Mouse (Mus musculus): ENCODE measurements around the gene Slc25a33.

Gene Slc25a33

DNA sequence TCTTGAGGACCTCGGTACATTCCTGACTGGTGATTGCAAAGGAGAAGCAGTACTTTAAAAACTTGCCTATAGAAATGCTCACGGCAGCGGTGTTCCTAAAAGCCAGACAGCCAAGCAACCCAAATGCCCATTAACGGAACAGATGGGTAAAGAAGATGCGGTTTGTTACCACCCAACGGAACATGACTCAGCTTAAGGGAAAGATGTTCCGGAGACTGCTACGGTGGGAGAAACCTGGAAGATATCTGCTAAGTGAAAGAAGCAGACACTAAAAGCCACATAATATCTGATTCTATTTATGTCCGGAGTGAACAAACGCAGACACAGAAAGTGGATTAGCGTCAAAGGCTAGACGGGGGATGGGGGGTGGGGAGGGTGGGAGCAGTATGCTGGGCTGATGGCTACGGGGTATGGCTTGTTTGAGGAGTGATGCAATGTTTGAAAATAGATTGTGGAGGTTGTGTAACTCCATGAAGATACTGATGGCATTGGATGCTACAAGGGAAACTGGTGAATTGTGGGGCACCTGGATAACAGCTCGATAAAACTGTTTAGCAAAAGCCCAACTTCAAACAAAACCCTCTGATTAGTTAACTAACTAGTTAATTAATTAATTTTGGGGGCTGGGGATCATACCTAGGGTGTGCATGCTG lies 22.6 kb upstream of the Slc25a33 start:
- in situ Hi-C loops (cut with MboI, MseI), result no loop called here

DNA sequence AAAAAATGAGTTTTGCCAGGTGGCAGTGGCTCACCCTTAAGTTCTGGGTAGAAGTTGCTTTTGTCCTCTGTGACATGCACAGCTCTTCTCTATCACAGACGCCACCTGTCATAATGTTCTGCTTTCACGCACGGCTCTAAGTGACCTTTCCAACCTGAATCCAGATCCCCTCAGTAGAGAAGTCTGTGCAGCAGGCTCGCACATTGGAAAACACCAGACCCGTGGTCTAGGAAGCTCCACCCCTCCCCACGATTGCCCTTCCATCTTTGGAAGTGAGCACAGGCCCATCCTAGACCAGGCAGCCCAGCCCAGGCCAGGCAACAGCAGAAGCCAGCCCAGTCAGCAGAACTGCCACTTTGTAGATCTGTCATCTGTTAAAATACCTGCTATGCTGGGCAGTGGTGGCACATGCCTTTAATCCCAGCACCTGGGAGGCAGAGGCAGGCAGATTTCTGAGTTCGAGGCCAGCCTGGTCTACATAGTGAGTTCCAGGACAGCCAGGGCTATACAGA lies 20.9 kb upstream of the Slc25a33 start:
- in situ Hi-C loops (cut with MboI, MseI), result no loop called here

- in situ Hi-C loops (cut with MboI, MseI), result no loop called here
Measured at GRCm38 (mm10) chr4:149794010-149794338, 19.9 kb upstream of the Slc25a33 start.

GRCm38 (mm10) chr4:149793156-149794009 lies 19.3 kb upstream of the Slc25a33 start:
- in situ Hi-C loops (cut with MboI, MseI), result no loop called here

DNA sequence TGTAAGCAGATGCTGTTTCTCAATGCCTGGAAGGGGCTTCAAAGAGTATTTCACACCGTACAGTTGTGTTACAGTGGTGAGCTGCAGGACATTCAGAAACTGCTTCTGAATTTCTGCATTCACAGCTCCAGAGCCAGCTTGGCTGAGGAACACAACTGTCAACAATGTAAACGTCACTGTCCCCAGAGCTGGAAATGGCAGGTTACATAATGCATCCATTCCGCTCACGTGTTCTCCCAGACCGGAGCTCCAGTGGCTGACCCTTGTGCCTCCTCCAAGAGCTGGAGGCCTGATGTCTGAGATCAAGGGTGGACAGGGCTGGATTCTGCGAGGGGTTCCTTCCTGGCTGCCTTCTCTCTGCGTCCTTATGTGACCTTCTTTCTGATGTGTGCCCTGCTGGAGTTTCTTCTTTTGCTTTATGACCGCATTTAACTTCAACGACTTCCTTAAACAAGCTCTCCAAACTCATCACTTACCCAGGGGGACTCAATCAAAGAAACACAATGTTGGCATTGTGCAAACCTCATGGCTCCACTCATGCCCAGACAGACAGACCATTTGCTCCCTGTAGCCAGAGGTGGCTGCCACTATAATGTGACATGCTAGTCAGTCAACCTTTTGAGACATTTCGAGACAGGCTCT lies 18.2 kb upstream of the Slc25a33 start:
- in situ Hi-C loops (cut with MboI, MseI), result no loop called here

DNA sequence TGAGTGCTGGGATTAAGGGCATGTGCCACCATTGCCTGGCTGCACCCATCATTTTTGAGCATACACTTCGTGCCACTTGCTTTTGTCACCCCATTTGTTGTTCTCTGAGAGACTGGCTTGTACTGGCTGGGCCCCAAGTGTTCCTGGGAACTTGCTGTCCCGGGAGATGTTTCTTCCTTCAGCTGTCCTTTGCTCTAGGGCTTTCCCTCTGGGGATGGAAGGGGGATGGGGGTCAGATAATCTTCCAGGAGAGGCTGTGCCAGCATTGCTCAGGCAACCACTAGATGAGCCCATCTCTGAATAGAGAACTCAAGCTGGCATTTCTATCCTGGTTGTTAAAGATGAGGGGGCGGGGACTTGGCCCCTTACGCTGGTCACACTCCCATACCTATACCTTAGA lies 17.4 kb upstream of the Slc25a33 start:
- in situ Hi-C loops (cut with MboI, MseI), result no loop called here

DNA sequence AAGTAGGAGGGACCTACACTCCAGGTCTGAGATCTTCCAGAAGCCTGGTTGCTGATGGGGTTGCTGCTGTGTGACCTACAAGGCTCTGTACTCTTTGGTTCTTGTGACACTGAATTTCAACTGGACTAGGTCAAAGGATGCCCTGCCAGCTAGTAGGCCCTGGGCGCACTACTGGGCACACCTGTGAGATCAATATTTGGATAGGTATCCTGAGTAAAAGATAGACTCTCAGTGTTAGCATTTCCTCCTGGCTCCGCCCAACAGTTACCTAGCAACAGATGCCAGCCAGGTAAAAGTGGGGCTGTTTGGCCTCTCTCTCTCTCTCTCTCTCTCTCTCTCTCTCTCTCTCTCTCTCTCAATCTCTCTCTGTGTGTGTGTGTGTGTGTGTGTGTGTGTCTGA lies 16.9 kb upstream of the Slc25a33 start:
- in situ Hi-C loops (cut with MboI, MseI), result no loop called here

DNA sequence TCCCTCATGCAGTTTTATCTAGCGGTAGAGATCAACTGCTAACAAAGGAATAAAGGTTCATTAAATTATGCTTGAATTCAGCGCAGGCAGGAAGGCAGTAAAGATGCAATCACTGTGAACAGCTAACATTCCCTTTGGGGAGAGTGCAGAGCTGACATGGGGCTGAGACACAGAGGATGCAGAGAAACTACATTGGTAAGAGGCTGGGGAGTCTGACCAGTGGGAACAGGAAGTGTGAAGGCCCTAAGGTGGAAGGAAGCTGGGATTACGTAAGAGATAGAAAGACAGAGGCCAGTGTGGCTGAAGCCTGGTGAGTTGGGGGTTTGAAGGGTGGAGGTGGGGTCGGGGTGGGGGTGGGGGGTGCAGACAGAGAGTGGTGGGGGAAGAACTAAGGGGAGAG lies 16.5 kb upstream of the Slc25a33 start:
- in situ Hi-C loops (cut with MboI, MseI), result no loop called here

DNA sequence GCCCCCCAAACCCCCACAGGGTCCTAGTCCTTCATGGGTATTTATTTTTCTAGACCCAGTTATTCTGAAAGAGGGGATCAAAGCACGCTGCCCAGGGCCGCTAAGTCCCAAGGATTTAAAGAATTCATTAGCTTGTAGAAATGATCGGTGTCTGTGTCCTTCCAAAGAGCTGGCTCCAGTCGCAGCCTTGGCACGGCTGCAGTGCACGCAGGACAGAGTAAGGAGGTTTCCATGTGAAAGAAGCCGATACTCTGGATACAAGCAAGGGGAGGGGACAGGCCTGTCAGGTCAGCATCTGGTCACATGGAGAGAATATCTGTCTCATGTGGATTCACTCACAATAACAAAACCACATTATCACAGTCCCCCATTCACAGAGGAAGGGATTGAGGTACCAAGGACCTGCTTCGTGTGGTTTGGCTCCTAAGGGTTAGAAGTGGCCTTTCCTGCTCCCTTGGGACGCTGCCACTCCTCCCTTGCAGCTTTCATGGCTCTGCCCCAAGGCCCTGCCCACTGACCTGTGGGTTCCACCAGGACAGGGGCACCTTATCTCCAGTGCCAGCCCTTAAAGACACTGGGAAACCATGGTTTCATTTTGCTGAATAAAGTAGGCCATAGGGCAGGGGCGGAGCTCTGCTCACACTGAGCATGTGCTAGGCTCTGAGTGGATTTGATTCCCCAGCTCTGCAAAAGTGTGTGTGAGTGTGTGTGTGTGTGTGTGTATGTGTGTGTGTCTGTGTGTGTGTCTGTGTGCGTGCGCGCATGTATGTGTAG lies 15.5 kb upstream of the Slc25a33 start:
- in situ Hi-C loops (cut with MboI, MseI), result no loop called here

DNA sequence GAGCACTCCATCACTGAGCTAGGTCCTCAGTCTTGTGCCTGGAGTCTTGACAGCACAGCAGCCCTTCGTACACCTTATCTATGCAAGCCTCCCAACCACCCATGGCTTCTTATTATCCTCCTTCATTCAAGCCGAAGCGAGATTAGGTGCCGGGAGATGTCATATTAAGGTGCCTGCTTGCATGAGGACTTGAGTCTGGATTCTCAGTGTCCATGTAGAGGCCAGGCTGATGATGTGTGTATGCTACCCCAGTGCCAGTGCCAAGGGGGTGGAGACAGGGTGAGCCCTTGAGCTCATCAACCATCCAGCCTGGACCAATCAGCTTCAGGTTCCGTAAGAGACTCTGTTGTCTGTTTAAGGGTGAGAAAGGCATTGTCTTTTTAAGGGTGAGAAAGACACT lies 10.8 kb upstream of the Slc25a33 start:
- in situ Hi-C loops (cut with MboI, MseI), result no loop called here

GRCm38 (mm10) chr4:149784371-149784770 lies 10.3 kb upstream of the Slc25a33 start:
- in situ Hi-C loops (cut with MboI, MseI), result no loop called here

DNA sequence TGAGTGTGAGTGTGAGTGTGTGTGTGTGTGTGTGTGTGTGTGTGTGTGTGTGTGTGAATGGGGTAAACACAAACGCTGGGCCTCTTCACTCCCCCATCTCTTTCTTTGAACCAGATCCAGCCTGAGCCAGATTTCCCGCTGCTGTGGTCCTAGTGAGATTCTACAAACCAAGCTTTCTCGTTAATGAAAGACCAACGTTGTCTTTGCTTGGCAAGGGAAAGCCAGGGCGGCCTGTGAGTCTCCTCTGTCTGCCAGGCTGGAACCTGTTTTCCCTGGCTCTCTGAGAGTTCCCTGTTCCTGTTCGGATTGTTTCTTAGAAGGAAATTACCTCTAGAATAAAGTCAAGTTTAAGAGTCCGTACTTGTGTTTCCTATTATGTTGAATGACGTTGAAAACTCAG lies 8.9 kb upstream of the Slc25a33 start:
- in situ Hi-C loops (cut with MboI, MseI), result no loop called here

GRCm38 (mm10) chr4:149780565-149781356 lies 6.7 kb upstream of the Slc25a33 start:
- in situ Hi-C loops (cut with MboI, MseI), result no loop called here

DNA sequence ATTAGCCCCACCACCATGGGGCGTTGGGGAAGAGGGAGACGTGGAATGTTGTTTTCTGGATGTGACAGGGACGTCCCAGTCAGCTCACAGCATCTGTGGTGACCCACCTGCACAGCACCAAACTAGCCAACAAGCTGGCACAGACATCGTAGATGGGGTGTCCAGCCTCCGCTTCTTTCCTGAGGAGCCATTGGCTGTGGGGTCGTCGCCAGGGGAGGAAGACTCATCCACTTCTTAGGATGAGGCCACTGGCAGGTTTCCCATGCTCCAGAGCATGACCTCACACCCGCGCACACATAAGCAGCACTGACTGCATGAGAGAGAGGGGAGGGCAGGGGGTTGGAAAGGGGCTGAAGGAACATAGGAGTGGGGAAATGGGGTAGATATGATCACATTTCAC lies 5.9 kb upstream of the Slc25a33 start:
- in situ Hi-C loops (cut with MboI, MseI), result no loop called here

DNA sequence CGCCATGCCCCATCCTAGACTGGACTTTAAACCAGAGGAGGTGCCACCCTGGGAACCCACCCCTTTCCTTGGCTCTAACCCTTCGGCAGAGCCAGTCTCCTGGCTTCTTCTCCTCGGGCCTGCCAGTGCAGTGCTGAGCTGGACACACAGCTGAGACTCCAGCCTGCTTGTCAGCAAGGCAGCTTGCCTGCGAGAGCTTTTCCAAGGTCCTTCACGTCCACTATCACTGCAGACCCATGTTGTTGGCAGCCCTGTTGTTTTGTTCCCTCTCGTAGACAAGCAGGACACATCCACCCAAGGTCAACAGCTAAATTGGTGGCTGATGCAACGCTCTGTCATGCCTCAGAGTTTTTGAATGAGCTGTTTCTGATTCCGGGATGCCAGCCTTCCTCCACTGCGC lies 3.0 kb upstream of the Slc25a33 start:
- in situ Hi-C loops (cut with MboI, MseI), result no loop called here

DNA sequence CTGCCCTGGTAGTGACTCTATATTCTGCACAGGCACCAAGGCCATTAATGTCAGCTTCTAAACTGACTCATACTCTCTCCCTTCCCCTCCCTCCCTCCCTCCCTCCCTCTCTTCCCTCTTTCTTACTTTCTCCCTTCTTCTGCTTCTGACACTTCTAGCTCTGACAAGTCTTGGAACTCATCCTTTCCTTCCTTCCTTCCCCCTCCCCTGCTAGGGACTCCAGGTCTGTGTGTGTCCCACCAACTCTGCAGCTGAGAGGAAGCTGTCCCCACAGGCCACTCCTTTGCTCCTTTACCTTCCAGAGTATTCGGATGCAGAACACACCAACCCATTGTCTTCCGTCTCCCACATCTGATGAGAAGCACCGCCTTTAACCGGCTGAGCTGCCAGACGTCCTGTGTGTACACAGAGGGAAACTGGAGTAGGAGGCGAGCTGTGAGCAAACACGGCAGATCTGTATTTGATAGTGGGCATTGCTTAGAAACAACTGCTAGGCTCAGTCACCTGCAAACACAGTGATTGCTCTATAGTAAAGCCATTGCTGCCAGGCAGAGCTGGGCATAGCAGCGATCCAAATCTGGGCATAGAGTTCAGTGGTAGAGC lies 1.8 kb upstream of the Slc25a33 start:
- in situ Hi-C loops (cut with MboI, MseI), result no loop called here

GRCm38 (mm10) chr4:149775330-149775729 lies 1.3 kb upstream of the Slc25a33 start:
- in situ Hi-C loops (cut with MboI, MseI), result no loop called here

DNA sequence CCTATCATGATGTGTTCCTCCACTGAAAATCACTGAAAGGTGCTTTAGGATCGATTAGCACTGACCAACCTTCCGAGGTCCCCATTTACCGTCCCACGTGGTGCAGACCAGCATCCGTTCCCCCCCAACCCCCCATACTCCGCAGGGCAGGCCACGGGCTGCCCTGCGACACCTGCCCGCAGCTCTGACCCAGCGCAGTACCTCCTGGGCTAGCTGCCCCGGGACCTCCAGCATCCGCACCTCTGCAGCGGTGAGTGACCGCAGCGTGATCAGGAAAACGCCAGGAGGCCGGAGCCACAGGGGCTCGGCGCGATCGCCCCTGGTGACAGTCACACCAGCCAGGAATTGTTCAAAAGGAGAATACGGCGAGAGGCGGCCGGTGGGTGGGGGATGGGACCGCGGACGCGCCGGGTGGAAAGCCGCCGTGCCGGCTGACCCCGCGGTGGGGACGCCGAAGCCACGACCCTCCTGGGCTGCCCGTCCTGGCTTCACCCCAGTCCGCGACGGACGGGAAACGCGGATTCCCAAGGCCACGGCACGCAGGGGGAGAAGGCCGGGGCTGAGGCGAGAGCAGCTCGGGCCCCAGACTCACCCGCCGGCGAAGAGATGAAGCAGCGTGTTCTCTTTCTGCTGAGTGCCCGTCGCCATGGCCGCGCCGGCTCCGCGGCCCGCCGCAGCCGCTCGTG lies 526 bp downstream of the Slc25a33 start:
- in situ Hi-C loops (cut with MboI, MseI), result no loop called here

GRCm38 (mm10) chr4:149772394-149772793 lies 1.7 kb downstream of the Slc25a33 start:
- in situ Hi-C loops (cut with MboI, MseI), result no loop called here

- in situ Hi-C loops (cut with MboI, MseI), result no loop called here
Measured at GRCm38 (mm10) chr4:149765201-149765600, 8.9 kb downstream of the Slc25a33 start.

All from regulatory T cell (primary cell).